Mouse (Mus musculus): ENCODE measurements around the gene B230307C23Rik.

DNA sequence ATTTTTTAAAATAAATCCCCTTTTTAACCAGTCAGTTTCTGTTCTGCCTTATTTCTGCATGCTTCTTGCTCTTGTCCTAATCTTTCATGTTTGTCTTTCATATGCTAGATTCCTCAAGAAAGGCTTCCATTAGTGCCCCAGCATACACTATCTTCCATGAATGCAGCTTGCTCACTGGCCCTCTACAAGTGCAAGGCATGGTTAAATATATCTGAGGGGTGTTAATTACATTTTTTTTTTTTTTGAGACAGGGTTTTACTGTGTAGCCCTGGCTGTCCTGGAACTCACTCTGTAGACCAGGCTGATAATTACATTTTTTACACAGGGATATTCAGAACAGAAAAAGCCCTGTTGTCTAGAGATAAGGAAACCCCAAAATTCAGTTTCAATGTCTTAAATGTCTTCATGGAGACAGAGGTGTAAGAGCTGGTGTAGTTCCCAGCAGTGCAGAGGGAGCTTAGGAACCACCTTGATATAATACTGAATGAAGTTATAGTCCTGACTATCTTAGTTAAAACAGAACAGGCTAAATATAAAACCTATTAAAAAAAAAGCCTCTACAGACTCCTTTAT is 38.6 kb upstream of the B230307C23Rik start:
- TF ChIP-seq CTCF (IDR thresholded peaks at IDR 0.05; ENCODE audit: extremely low read depth, insufficient read length, insufficient replicate concordance, low read depth, low read length), result no peak
- TF ChIP-seq POLR2A (IDR thresholded peaks at IDR 0.05; ENCODE audit: low read depth, low read length), result no peak

Data from small intestine, adult 2 months (tissue).